In genomic region chr11:21871728-21872127, GRCm38 (mm10) we compare ENCODE assay signal across 25 mouse cellular contexts.
"Had no signal": no experiment of that assay in that cellular context is flagged by ENCODE, and none has a peak within 500 bp of the region (broad histone marks: within the 10 kb centered on the region; RNA-seq: fewer than 3 reads in every experiment).

No protein-coding gene starts in this region.

- H3K27ac ChIP-seq: embryonic facial prominence, embryonic 10.5 days; embryonic facial prominence, embryonic 12.5 days; embryonic facial prominence, embryonic 13.5 days; embryonic facial prominence, embryonic 15.5 days; forebrain, embryonic 10.5 days; forebrain, embryonic 12.5 days; forebrain, embryonic 13.5 days; forebrain, embryonic 15.5 days; gastrocnemius, adult 2 months; heart, adult 2 months; heart, embryonic 10.5 days had no signal

- H3K4me1 ChIP-seq: embryonic facial prominence, embryonic 12.5 days; embryonic facial prominence, embryonic 13.5 days; embryonic facial prominence, embryonic 15.5 days; forebrain, embryonic 12.5 days; forebrain, embryonic 13.5 days; forebrain, embryonic 15.5 days; heart, embryonic 10.5 days had no signal

- H3K36me3 ChIP-seq: embryonic facial prominence, embryonic 10.5 days; embryonic facial prominence, embryonic 12.5 days; embryonic facial prominence, embryonic 13.5 days; embryonic facial prominence, embryonic 15.5 days; forebrain, embryonic 10.5 days; forebrain, embryonic 12.5 days; forebrain, embryonic 15.5 days; heart, embryonic 10.5 days had no signal

- DNase-seq: cerebellum, adult 9-10 months; cerebellum, adult 9-11 months; cerebellum, postnatal 10 days; cerebellum, postnatal 14 days; cerebellum, postnatal 25 days; cerebellum, postnatal 36 days; embryo, embryonic 11 days; forebrain, postnatal 0 days; gastrocnemius, adult 2 months; gastrocnemius, postnatal 14 days; gastrocnemius, postnatal 25 days; gastrocnemius, postnatal 36 days; heart, adult 11 months; heart, adult 18-20 months; heart, adult 2 months had no signal

- H3K9me3 ChIP-seq: embryonic facial prominence, embryonic 10.5 days; embryonic facial prominence, embryonic 12.5 days; embryonic facial prominence, embryonic 13.5 days; embryonic facial prominence, embryonic 15.5 days; forebrain, embryonic 10.5 days; forebrain, embryonic 12.5 days; forebrain, embryonic 13.5 days; forebrain, embryonic 15.5 days; heart, embryonic 10.5 days had no signal

- H3K9ac ChIP-seq: embryonic facial prominence, embryonic 12.5 days; embryonic facial prominence, embryonic 13.5 days; embryonic facial prominence, embryonic 15.5 days; forebrain, embryonic 12.5 days; forebrain, embryonic 13.5 days; forebrain, embryonic 15.5 days; forebrain, postnatal 0 days had no signal

- H3K4me3 ChIP-seq: embryonic facial prominence, embryonic 10.5 days; embryonic facial prominence, embryonic 12.5 days; embryonic facial prominence, embryonic 13.5 days; embryonic facial prominence, embryonic 15.5 days; erythroblast, embryonic 14.5 days; forebrain, embryonic 10.5 days; forebrain, embryonic 12.5 days; forebrain, embryonic 13.5 days; forebrain, embryonic 15.5 days; gastrocnemius, adult 2 months; heart, adult 2 months; heart, embryonic 10.5 days had no signal

- H3K27me3 ChIP-seq: embryonic facial prominence, embryonic 12.5 days; embryonic facial prominence, embryonic 13.5 days; embryonic facial prominence, embryonic 15.5 days; forebrain, embryonic 12.5 days; forebrain, embryonic 13.5 days; forebrain, embryonic 15.5 days had no signal
